Comparison of ENCODE assay signal across 25 mouse cellular contexts in genomic region chr8:35198766-35199165, GRCm38 (mm10).
DNase-seq lines count a peak whose midpoint lies in the region; ATAC-seq lines count a peak whose summit lies in the region.
"Had no signal": no experiment of that assay in that cellular context is flagged by ENCODE, and none has a peak within 500 bp of the region (broad histone marks: within the 10 kb centered on the region; RNA-seq: fewer than 3 reads in every experiment).

No protein-coding gene starts in this region.

- no peak overlapping the region for H3K4me3 ChIP-seq in heart, embryonic 11.5 days (ENCODE audit: low read depth, low read length)
- no peak overlapping the region for H3K4me3 ChIP-seq in stomach, embryonic 16.5 days (replicated peaks; ENCODE audit: low read length)
- H3K4me3 ChIP-seq: embryonic facial prominence, embryonic 15.5 days; gastrocnemius, adult 2 months; heart, embryonic 13.5 days had no signal

- no peaks in the 10 kb centered on the region for H3K36me3 ChIP-seq in heart, embryonic 11.5 days (ENCODE audit: control insufficient read depth, insufficient read depth, low read length)
- no peaks in the 10 kb centered on the region for H3K36me3 ChIP-seq in stomach, embryonic 16.5 days (ENCODE audit: control insufficient read depth, insufficient read depth, low read length)
- H3K36me3 ChIP-seq: embryonic facial prominence, embryonic 15.5 days; heart, embryonic 13.5 days had no signal

- peak; percentile 65 for DNase-seq in heart, adult 11 months
- peak; percentile 31 for DNase-seq in retina, postnatal 1 day
- DNase-seq in retina, embryonic 14.5 days (ENCODE audit: low spot score) = no peak
- DNase-seq: adrenal gland, adult 8-10 months; adrenal gland, postnatal 25 days; cerebellum, adult 18-20 months; cerebellum, adult 9-10 months; cerebellum, postnatal 14 days; embryo, embryonic 11 days; forebrain, postnatal 0 days; gastrocnemius, adult 2 months; gastrocnemius, postnatal 14 days; heart, adult 18-20 months; heart, postnatal 14 days; heart, postnatal 4 days had no signal

- no peaks in the 10 kb centered on the region for H3K27me3 ChIP-seq in heart, embryonic 11.5 days (ENCODE audit: control insufficient read depth, insufficient read depth, low read length)
- no peaks in the 10 kb centered on the region for H3K27me3 ChIP-seq in stomach, embryonic 16.5 days (ENCODE audit: control insufficient read depth, insufficient read depth, low read length)
- H3K27me3 ChIP-seq: embryonic facial prominence, embryonic 15.5 days; heart, embryonic 13.5 days had no signal

- no peak overlapping the region for H3K27ac ChIP-seq in heart, embryonic 11.5 days (ENCODE audit: low read depth, low read length)
- H3K27ac ChIP-seq in stomach, embryonic 16.5 days (ENCODE audit: low read length) = 0 out of 2 replicates have a peak overlapping the region, but pooled peaks have one; percentile 19
- H3K27ac ChIP-seq: embryonic facial prominence, embryonic 15.5 days; gastrocnemius, adult 2 months; heart, embryonic 13.5 days; hindbrain, embryonic 14.5 days; hindbrain, postnatal 0 days had no signal

- no peak overlapping the region for H3K4me2 ChIP-seq in heart, embryonic 11.5 days
- no peak overlapping the region for H3K4me2 ChIP-seq in stomach, embryonic 16.5 days (ENCODE audit: low read depth, low read length)
- H3K4me2 ChIP-seq: embryonic facial prominence, embryonic 15.5 days; heart, embryonic 13.5 days; hindbrain, embryonic 14.5 days had no signal

- H3K9ac ChIP-seq in heart, embryonic 11.5 days (ENCODE audit: low read depth, low read length) = no peak overlapping the region
- H3K9ac ChIP-seq in stomach, embryonic 16.5 days (ENCODE audit: low read length) = no peak overlapping the region
- H3K9ac ChIP-seq: embryonic facial prominence, embryonic 15.5 days; forebrain, postnatal 0 days; heart, embryonic 13.5 days; hindbrain, embryonic 14.5 days had no signal

- no peaks in the 10 kb centered on the region for H3K4me1 ChIP-seq in heart, embryonic 11.5 days (ENCODE audit: control insufficient read depth, insufficient read depth, low read length)
- H3K4me1 ChIP-seq in stomach, embryonic 16.5 days (ENCODE audit: control insufficient read depth, insufficient read depth, low read length) = peaks cover 24% of the 10 kb centered on the region

- ATAC-seq in heart, embryonic 11.5 days (replicated peaks; ENCODE audit: insufficient number of reproducible peaks, low FRiP score, low TSS enrichment) = no peak
- no peak for ATAC-seq in stomach, embryonic 16.5 days (ENCODE audit: insufficient read depth, low FRiP score)
- ATAC-seq in activated CD4-positive, CD25-positive, alpha-beta regulatory T cell, adult 4 months = no peak
- ATAC-seq: CD4-positive, CD25-positive, alpha-beta regulatory T cell, adult 4 months; forebrain, embryonic 14.5 days; forebrain, postnatal 0 days; hindbrain, postnatal 0 days; inflammation-experienced regulatory T-cells, adult 6 months had no signal

- H3K9me3 ChIP-seq in heart, embryonic 11.5 days (replicated peaks; ENCODE audit: control insufficient read depth, low read length) = no peaks in the 10 kb centered on the region
- no peaks in the 10 kb centered on the region for H3K9me3 ChIP-seq in stomach, embryonic 16.5 days (replicated peaks; ENCODE audit: control insufficient read depth, low read length)
- H3K9me3 ChIP-seq: embryonic facial prominence, embryonic 15.5 days; heart, embryonic 13.5 days had no signal

- 64% methylated on average over 2 of the region's 2 CpGs for WGBS in heart, embryonic 11.5 days (ENCODE audit: insufficient replicate concordance)
- WGBS in stomach, embryonic 16.5 days = 53% methylated on average over 2 of the region's 2 CpGs
